Mouse (Mus musculus) erythroblast, embryonic 14.5 days (primary cell): Measurements from ENCODE around the gene Tmigd3. TPM values are rescaled to one million over a fixed set of nuclear protein-coding genes. Genes with fewer than 3 reads are reported as not detected.

ENCODE experiments used
- H3K27me3 ChIP-seq: 2 replicates; pipeline ENCODE4 v1.6.1; 2012; ENCODE audit warnings: inconsistent platforms; ENCODE audit not compliant: control insufficient read depth
- H3K36me3 ChIP-seq: 2 replicates; pipeline ENCODE4 v1.6.1; 2012; ENCODE audit warnings: mild to moderate bottlenecking, inconsistent platforms; ENCODE audit not compliant: control insufficient read depth
- H3K4me1 ChIP-seq: 2 replicates; pipeline ENCODE4 v1.6.1; 2012; ENCODE audit warnings: inconsistent platforms; ENCODE audit not compliant: control insufficient read depth
- H3K4me3 ChIP-seq: replicated peaks from 2 replicates; pipeline ENCODE3; 2012; ENCODE audit warnings: moderate library complexity, mild to moderate bottlenecking, inconsistent platforms
- H3K9me3 ChIP-seq: 2 replicates; pipeline ENCODE4 v1.6.1; 2012; ENCODE audit warnings: low read length, inconsistent platforms, mixed read lengths; ENCODE audit not compliant: control insufficient read depth
- GATA1 ChIP-seq: IDR thresholded peaks from 2 replicates; pipeline ENCODE4 v1.6.1; 2012; ENCODE audit warnings: low read length, inconsistent platforms, mixed read lengths
- TAL1 ChIP-seq: IDR thresholded peaks from 3 replicates; pipeline ENCODE4 v1.6.1; 2012; ENCODE audit warnings: low read length, inconsistent platforms, mixed read lengths
- polyA plus RNA-seq: library from polyadenylated mRNA; stranded (reverse); fragments of >175 nt; gene quantifications from 2 replicates; pipeline ENCODE4 v1.2.3, GENCODE M21; 2012

The Tmigd3 gene
- polyA plus RNA-seq, 1 experiment: not detected

DNA sequence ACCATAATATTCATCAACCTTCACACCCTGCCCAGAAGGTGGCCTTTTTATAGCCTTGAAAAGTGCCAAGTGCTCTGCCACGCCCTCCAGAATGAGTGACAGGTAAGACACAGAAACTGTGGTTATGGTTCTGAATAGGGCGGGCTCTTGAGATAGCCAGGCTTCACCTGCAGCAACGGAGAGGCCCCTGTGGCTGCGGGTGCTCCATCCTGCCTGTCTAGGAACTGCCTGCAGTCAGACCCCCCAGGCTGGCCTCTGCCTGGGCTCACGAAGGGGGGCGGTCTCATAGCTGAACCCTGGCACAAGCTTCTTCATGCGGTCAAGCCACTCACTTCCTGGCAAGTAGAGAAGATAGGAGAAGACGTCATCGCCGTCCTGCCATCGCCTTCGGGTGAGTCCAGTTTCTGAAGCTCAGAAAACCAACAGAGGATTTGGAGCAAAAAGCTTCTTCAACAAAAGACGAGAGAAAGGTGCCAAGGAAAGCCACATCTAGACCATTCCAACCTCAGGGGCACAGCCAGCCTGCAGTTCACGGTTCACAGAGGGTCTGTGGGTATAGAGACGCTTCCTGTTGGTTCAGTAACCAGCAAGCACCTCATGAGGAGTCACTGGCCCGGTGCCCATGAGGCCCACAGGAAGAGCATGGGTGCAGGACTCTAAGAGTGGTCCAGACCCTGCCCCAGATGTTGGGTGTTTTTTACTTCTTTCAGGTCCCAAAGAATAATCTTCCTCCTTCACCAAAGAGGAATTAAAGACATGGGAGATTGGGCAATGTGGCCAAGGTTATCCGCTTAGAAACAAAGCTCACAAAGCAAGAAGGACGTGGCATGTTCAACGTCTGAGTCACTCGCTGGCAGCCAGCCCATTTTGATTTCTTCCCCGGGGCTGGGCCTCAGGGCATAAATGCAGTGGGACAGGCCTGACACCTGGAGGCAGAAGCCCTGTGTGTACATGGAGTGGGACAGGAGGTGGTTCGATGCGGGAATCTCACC lies 24.2 kb downstream of the Tmigd3 start:
- no peaks in the 10 kb centered on the region for H3K9me3 ChIP-seq
- H3K4me3 ChIP-seq: peak overlapping the region; percentile 5
- peaks cover 18% of the 10 kb centered on the region for H3K27me3 ChIP-seq
- H3K4me1 ChIP-seq: peaks cover 34% of the 10 kb centered on the region
- H3K36me3 ChIP-seq: no peaks in the 10 kb centered on the region
- TF ChIP-seq GATA1 (no peak), TAL1 (no peak)

DNA sequence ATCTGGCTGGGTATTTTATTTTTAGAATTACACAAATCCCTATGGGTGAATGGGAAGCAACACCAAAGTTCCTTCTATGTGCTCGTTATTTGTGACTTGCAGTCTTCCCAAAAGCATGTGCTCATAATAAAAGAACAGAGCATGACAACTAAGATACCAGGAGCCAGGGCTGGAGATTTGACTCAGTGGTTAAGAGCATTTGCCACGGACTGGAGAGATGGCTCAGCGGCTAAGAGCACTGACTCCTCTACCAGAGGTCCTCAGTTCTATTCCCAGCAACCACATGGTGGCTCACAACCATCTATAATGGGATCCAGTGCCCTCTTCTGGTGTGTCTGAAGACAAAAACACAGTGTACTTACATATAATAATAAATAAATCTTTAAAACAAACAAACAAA lies 26.1 kb downstream of the Tmigd3 start:
- no peak for TF ChIP-seq GATA1
- TF ChIP-seq TAL1: no peak
- no peaks in the 10 kb centered on the region for H3K36me3 ChIP-seq
- H3K4me1 ChIP-seq: peaks cover 34% of the 10 kb centered on the region

DNA sequence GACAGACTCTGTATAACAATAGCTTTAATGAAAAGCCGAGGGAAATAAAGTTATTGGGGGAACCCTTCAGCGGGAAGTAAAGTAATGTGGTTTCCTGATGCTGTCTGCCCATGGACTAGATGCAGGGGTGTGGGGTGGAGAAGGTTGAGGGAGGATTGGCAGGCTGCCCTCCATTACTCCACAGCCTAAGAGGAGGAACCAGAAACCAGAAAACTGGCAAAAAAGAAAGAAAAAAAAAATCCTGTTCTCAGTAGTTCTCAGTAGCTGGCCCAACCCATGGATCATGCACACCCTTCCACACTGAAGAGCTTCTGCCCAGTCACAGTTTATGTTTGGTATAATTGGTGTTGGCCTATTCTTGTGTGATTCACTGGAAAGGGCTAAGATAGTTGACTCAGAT lies 27.6 kb downstream of the Tmigd3 start:
- no peaks in the 10 kb centered on the region for H3K9me3 ChIP-seq
- no peak for TF ChIP-seq TAL1
- no peak for TF ChIP-seq GATA1
- H3K27me3 ChIP-seq: peaks cover 15% of the 10 kb centered on the region
- no peak overlapping the region for H3K4me3 ChIP-seq
- H3K36me3 ChIP-seq: no peaks in the 10 kb centered on the region
- H3K4me1 ChIP-seq: peaks cover 19% of the 10 kb centered on the region

More for the DNA sequence above, 26.1 kb downstream of the Tmigd3 start:
- no peak overlapping the region for H3K4me3 ChIP-seq
- H3K9me3 ChIP-seq: no peaks in the 10 kb centered on the region
- H3K27me3 ChIP-seq: peaks cover 18% of the 10 kb centered on the region

DNA sequence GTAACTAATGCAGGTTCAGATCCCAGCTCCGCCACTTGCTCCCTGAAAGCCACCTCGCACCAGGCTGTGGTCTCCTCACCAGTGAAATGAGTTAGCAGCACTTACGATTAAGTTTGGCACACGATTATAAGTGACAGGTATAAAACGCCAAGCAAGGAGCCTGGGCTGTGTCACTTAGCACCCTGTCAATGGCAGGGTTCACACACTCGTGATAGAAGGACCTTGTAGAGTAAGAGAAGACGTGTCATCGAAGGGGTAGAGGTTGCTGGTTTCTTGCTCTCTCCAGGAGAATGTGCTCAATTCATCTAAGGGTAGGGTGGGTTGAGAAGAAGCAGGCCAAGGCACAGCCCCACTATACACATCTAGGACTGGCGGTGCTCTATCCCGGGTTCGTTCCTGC lies 28.2 kb downstream of the Tmigd3 start:
- Histone ChIP-seq H3K4me3 (no peak overlapping the region), H3K9me3 (no peaks in the 10 kb centered on the region), H3K27me3 (peaks cover 12% of the 10 kb centered on the region), H3K36me3 (no peaks in the 10 kb centered on the region), H3K4me1 (peaks cover 17% of the 10 kb centered on the region)
- no peak for TF ChIP-seq GATA1
- no peak for TF ChIP-seq TAL1

DNA sequence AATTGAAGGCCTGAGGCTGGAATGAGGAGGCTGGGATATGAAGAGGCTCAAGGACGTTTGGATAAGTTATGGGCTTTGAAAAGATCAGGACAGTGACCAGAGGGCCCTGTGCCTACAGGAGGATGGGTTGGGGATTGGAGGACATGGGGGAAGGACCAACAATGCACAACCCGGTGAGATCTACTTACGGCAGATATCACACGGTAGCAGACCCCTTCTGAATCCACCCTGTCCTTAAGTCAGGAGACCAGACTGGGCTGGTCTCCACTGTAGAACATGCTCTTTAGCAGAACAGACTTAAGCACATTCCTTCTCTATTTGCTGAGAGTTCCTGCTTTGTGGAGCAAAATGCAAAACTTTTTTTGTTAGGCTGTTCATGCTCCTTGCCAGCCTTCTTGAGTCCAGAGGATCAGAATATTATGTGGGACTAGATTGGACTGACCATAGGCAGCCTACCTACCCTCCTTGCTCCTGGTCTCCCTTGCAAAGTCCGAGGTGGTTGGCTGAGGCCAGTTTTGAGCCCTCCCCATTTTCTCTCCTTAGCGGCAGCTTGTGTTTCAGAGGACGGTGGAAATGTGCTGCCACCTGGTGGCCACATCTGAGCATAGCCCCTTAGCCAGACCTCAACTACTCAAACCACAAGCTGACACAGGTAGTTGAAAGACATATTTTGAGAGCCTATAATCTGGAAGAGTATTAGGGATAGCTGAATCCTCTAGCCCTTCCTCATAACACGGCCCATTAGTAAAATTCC lies 28.9 kb downstream of the Tmigd3 start:
- no peaks in the 10 kb centered on the region for H3K36me3 ChIP-seq
- H3K4me1 ChIP-seq: peaks cover 16% of the 10 kb centered on the region
- TF ChIP-seq TAL1: no peak
- no peak for TF ChIP-seq GATA1
- H3K27me3 ChIP-seq: peaks cover 5% of the 10 kb centered on the region
- no peaks in the 10 kb centered on the region for H3K9me3 ChIP-seq
- no peak overlapping the region for H3K4me3 ChIP-seq

DNA sequence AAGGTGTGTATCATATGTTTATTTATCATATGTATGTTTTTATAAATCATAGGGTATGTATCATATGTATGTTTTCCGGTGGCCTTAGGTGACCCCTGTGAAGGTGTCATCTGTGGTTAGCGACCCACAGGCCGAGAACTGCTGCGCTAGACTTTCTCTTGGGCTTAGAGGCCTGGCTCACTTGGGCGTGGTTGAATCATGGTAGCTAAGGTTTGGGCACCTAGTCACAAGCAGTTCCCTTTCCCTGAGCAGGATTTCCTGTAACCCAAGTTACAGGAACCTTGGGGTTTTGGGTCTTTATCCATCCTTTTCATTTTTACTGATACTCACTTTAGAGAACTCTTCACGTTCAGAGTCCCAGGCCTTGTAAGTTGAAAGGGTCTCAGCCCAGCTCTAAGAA lies 29.6 kb downstream of the Tmigd3 start:
- H3K36me3 ChIP-seq: no peaks in the 10 kb centered on the region
- no peak for TF ChIP-seq GATA1
- no peak for TF ChIP-seq TAL1
- H3K4me3 ChIP-seq: no peak overlapping the region
- H3K27me3 ChIP-seq: 0 out of 2 replicates have a peak, but pooled peaks cover 2% of the 10 kb centered on the region
- no peaks in the 10 kb centered on the region for H3K9me3 ChIP-seq
- H3K4me1 ChIP-seq: peaks cover 16% of the 10 kb centered on the region

DNA sequence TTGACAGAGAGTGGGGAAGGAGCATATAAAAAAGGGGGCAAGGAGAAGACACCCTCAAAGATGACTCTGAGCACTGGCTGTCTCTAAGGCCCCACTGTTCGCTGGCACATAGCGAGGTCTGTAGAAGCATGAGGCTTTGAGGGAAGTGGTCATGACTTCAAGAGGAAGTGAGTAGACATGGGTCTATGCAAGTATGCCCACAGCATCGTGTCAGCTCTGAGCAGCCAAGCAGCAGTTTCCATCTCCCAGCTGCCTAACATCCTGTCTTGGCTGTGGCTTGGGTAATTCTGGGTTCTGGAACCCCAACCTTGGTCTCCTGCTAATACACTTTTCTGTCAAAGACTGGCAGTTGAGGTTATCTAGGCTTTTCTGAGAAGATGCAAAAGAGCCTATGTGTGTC lies 30.0 kb downstream of the Tmigd3 start:
- H3K36me3 ChIP-seq: no peaks in the 10 kb centered on the region
- H3K4me3 ChIP-seq: no peak overlapping the region
- peaks cover 16% of the 10 kb centered on the region for H3K4me1 ChIP-seq
- TF ChIP-seq GATA1 (no peak), TAL1 (no peak)
- 0 out of 2 replicates have a peak, but pooled peaks cover 2% of the 10 kb centered on the region for H3K27me3 ChIP-seq
- no peaks in the 10 kb centered on the region for H3K9me3 ChIP-seq

DNA sequence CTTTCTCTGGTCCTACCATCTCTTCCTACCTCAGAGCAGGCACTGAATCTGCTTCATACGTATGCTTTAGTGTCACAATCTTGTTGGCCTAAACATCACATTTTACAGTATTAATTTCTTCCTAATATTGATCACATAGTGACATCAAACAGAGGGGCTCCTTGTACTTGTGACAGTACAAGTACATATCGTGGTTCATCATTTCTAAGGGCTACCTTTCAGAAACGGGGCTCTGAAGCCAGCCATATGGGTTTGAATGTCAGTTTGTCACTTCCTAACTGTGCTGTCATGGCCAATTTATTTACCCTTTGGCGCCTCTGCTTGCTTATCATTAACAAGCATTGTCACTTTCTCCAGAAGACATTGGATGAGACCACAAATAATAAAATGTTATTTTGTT lies 30.8 kb downstream of the Tmigd3 start:
- Histone ChIP-seq H3K4me3 (no peak overlapping the region), H3K36me3 (no peaks in the 10 kb centered on the region), H3K27me3 (0 out of 2 replicates have a peak, but pooled peaks cover 2% of the 10 kb centered on the region), H3K9me3 (no peaks in the 10 kb centered on the region), H3K4me1 (peaks cover 16% of the 10 kb centered on the region)
- TF ChIP-seq GATA1: no peak
- TF ChIP-seq TAL1: no peak

DNA sequence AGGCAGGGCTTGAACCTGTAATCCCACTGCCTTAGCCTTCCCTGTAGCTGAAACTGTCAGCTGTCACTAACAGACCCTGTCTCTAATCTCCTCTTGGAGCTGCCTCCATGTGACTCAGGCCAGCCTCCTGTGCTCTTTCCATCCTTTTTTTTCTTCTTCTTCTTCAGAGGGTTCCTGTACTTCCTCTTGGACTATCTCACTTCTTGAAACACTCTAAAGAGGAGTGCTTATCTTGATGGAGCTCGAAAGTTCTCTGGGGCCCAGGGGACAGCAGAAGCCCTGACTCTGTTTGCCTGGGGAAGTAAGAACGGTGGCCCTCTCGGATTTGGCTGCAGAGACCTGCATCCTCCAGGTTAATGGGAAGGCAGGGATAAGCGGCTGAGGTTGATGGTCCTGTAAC lies 33.5 kb downstream of the Tmigd3 start:
- H3K4me3 ChIP-seq: no peak overlapping the region
- TF ChIP-seq TAL1 (no peak), GATA1 (no peak)
- H3K9me3 ChIP-seq: no peaks in the 10 kb centered on the region
- H3K36me3 ChIP-seq: no peaks in the 10 kb centered on the region
- peaks cover 7% of the 10 kb centered on the region; the same call in 1 of the 2 replicates for H3K27me3 ChIP-seq
- H3K4me1 ChIP-seq: peaks cover 16% of the 10 kb centered on the region
